Mouse (Mus musculus) urinary bladder, adult 2 months (tissue): ENCODE data around the gene Nek2. TPM values are rescaled to one million over a fixed set of nuclear protein-coding genes. Genes with fewer than 3 reads are reported as not detected.

Experiments
- DNase-seq: peaks from one replicate; pipeline ENCODE4 v3.0.0; 2022; ENCODE audit warnings: low spot score
- polyA plus RNA-seq: library from polyadenylated mRNA; depleted of rRNA; stranded (reverse); fragments of >200 nt; gene quantifications from 2 replicates; pipeline ENCODE4 v1.2.3, GENCODE M21; 2012; rRNA removed

The Nek2 gene
- polyA plus RNA-seq, result 0.81 and 1.1 TPM in 2 replicates

GRCm38 (mm10) chr1:191821326-191822091 is at the start of gene Nek2:
Gene Nek2 (plus strand): TSS chr1:191821444.
- peak; percentile 79 for DNase-seq

DNA sequence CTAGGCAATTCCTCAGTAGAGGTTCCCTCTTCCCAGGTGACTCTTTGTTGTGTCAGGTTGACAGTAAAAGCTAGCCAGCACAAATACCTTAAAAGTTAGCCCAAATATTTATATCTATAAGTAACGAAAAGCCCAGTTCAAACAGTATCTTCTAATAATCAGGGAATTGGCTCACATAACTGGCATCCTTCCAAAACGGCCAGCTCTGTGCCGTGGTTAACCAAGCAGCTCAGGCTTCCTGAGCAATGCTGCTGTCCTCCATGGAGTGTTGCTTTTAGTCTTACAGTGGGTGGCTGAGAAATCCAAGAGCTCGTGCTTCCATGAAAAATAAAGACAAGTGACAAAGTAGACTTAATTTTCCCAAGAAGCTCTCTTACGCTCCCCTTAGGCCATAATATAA is 47.1 kb upstream of the Nek2 start:
- no peak for DNase-seq

- no peak for DNase-seq
Observed at GRCm38 (mm10) chr1:191775116-191775515, 46.1 kb upstream of the Nek2 start.

DNA sequence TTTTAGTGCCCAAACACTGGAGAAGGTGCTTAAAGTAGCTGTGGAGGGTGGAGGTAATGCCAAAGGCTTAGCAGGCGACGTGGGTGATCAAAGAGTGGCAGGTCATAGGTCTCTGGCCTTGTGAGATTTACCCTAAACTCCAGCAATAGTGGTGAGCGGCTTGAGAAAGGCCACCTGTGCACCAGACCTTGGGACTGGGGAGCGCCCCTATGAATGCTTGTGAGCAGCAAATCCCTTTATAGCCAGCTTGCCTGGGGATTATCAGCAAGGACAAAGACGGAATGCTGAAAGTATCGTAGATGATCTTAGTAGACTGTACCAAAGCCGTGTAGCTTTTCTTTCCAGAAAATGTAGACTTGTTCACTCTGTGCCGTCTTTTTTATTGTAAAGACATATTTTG is 43.7 kb upstream of the Nek2 start:
- DNase-seq, result no peak

DNA sequence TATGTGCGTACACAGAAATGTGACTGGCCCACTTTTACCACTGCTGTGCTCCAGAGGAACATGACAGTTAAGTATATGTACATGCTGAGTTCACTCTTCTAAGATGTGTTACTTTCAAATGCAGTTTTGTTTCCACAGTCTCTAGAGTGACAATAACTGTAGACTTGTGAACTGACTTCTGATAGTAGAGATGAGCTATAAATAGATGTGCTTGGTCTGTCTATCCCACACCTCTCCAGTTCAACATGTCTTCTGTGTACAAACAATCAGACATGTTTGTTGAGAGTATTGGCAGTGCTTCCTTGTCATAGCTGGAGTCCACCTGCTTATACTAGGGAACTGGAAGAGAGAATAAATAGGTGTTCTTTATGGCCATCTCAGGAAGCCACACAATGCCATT is 40.8 kb upstream of the Nek2 start:
- no peak for DNase-seq

DNA sequence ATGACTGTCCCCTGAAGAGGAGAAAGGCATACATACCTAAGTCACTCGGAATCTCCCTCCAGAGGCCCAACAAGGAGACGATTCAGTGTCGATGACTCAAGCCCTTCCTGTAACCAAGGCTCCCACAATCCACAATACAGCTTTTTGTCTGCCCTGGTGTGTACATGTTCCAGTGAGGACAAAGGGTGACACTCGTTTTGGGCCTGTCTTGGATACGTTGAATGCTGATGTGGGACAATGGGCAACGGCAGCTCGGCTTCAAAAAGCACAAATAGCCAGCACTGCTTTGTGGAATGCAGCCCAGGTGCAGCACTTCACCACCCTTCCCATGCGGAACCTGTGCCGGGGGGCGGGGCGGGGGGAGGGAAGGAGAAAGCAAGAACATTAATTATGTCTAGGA is 36.1 kb upstream of the Nek2 start:
- no peak for DNase-seq

GRCm38 (mm10) chr1:191786255-191786654 is 35.0 kb upstream of the Nek2 start:
- no peak for DNase-seq

DNA sequence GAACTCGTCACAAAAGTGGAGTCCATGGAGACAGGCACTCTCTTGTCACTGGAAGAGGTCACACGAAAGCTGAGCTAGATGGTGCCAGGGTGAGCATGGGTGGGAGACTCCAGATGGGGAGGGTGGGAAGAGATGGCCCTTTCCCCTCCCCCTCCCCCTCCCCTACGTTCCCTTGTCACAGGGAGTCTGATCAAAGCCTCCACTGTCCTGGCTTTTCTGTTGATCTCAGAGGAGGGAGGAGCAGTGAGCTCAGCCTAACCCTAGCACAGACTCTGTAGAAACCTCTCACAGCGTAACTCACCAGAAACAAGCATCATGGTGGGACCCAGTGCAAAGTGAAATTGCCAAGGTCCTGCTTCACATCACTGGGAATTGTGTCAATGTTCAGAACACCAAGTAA is 33.9 kb upstream of the Nek2 start:
- DNase-seq, result no peak

DNA sequence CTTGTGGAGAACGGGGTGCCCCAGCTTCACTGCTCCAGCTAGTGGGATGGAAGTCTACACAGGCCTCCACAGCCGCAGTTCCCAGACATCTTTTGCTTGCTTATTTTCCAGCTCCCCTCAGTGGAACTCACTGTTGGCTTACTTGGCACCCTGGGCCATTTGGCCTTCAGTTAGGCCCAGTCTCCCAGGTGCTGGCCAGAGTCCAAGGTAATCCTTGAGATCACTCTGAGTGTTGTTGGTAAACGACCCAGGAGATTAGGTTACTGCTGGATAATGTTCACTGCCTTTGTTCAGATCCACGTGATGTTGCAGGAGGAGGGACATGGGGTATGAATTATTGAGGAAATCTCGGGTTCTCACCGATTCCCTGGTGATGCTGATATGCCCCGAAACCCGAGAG is 28.3 kb upstream of the Nek2 start:
- no peak for DNase-seq

DNA sequence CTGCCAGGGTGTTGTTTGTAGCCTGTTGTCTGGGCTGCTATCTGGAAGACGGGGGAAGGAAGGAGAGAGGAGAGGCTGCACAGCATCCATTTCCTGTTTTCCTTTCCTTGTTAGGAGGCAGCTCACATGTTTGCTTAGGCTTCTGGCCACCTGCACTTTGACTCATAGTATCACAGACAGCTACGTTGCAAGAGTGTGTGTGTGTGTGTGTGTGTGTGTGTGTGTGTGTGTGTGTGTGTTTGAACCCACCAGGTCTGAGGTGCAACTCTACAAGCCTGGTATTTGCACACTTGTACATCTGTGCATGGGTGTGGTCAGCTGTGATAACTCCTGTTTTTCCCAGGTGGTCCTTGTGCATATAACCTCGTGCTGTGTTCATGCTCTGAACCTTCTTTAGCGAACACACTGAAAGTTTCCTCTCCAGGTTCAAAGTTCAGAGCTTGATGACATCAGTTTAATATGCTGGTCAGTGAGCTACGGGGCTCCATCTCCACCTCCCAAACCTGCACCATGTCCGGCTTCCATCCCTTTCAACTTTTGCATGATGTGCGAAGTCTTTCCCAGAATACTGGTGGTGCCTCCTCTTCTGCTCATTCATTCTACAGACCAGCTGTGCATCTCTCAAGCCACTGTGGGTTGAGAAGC is 27.2 kb upstream of the Nek2 start:
- DNase-seq, result no peak

GRCm38 (mm10) chr1:191796238-191796896 is 24.9 kb upstream of the Nek2 start:
- DNase-seq, result no peak

DNA sequence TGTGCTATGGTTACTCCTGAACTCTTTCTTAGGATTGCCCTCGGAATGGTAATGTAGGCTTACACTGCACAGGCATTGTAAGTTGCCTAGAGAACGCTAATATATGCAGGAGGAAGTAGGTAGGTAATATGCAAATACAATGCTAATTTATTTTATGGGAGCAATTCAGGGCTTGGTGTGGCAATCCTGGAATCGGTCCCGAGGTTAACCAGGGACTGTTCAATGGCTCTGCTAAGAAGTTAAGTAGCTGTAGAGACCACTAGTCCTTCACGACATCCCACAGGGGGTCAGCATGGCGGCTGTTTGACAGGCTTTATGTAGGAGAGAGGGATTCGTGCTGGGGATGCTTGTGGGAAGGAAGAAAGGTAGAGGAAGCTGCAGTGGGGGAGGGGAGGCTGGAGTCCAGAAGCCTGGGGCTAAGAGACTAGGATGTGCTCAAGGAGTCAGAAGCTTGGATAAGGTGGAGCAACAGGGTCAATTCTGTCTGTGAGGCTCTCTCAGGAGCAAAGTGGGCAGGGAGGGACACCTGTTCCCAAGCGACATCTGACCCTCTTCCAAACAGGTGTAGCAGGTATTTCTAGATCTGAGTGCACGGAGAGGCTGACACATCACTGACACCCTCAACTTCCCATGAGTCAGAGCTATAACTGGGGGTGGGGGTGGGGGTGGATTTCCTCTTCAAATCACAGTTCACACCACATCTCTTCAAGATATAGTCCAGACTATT is 19.0 kb upstream of the Nek2 start:
- DNase-seq, result no peak

DNA sequence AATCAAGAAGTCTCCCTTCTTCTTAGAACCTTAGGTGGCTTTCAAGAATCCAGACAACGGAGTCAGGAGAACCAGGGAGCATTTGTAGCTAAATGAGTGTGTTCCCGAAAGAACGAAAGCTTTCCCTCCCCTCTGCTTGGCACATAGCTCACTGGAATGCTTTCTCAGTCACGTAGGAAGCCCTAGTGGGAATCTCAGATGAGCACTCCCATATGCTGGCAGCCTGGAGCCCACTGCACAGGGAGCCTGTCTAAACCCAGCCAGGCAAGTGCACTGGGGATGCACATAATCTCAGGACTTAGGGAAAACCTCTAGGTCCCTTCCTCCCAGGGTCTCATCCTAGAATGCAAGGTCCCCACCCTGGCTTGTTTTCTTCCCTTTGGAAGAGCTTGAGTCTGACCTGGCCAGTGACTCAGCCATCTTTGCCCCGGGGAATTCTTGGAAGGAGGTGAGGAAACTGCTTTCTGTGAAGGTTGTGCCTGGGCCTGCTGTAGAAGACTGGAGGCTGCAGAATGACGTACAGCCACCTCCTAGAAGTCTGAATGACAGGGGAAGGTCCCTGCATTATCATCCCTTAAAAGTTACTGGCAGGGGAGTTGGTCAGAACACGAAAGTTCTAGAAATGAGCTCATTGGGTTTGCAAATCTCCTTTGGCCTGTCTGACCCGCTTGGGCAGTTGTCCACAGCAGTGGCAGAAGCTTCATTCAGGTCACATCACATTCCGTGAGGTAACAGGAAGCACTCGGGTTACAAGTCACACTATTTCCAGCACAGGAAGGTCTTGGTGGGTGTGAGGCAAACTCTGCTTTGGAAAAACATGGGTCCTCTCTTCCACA is 18.2 kb upstream of the Nek2 start:
- DNase-seq, result no peak

DNA sequence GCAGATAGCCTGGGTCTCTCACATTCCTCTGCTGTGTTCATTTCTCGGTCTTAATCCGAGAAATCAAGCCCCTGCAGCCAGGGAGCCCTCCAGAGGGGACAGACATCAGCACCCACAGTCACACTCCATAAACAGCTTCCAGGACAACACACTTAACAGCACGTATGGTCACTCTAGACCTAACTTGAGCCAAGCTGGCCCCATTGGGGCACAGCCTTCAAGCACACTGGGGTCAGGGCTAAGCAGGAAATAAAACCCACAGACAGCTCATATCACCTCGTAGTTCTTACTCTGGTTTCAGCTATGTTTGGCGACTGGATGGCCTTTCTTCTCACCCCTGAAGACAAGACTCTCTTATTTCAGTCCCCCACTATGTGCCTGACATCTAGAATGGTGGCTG is 16.5 kb upstream of the Nek2 start:
- no peak for DNase-seq

GRCm38 (mm10) chr1:191805788-191806187 is 15.5 kb upstream of the Nek2 start:
- no peak for DNase-seq

DNA sequence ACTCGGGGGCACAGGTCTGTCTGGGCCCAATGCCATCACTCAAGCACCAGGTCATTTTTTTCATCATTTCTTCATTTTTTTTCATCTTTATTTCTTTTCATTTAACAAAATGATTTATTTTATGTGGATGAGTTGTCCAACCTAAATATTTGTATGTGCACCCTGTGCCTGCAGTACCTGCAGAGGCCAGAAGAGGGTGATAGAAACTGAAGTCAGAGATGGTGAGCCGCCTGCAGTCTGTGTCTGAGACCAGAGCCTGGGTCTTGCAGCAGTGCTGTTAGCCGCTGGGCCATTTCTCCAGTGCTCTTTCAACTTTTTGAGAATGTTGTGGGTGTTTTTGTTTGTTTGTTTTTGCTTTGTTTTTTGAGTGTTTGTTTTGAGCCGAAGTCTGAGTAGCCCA is 14.5 kb upstream of the Nek2 start:
- DNase-seq, result no peak

DNA sequence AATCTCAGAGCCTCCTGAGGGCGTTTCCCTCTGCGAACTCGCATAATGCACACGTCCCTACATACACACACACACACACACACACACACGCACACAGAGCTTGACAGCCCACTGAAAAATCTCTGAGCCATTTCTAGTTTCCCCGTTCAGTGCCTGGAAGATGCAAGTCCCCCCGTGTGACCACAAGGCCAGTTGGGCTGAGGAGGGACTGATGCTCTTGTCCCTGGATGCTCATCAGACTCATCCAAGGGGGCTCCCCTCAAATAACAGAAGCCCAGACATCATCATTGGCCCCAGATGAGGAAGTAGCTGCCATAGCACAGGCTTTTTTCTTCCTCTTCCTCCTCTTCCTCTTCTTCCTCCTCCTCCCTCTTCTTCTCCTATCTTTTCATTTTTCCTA is 13.3 kb upstream of the Nek2 start:
- DNase-seq, result no peak

DNA sequence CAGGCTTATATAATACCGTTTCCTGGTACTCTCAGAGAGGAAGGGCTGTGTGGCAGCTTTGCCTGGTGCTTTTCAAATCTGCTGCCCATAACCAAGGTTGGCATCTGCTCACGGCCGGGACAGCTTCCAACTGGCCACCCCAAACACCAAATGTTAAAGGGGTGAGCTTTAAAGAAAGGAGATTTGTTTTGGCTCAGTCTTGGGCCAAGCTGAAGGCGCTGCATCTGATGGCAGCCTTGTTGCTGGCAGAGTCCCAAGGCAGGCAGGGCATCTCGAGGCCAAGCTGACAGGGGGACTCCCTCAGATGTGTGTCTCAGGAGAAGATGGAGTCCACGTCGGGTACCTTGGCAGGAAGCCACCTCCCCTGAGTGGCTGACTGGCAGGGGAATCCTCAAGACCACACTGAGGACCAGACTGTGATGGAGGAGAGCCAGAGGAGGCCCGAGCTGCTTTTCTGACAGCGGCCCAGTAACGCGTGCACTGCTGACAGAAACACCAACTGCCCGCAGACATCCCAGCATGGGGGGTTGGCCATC is 12.5 kb upstream of the Nek2 start:
- no peak for DNase-seq

- no peak for DNase-seq
Observed at GRCm38 (mm10) chr1:191811774-191812173, 9.5 kb upstream of the Nek2 start.

DNA sequence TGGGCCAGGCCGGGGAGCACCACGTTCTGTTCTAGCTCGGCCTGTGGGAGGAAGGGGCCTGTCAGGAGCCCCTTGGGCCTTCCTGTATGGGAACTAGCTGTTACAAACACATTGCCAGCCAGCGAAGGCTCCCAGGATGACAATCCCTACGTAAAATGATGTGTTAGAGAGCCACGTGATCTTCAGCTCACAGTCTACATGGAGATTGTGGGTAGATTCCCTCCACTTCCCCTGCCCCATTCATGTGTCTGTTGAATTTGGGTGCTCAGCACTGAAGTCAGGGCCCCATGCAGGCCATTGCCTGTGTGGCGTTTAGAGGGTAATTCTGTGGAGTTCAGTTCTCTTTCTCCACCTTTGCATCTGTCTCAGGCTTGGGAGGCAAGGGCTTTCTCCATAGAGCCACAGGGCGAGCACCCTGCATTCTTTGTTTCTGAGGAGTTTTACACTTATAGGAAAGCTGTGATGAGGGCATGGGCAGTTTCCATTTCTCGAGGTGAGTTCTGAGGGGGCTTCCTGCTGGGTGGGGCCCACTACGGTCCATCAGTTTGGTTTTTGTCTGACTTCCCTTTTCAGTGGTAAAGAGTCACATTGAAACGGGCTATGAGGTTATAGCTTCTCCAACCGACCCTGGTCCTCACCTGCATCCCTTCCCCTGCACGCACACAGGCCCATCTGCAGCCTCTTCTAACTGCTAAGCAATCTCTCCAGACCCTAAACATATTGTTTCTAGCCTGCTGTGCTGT is 8.1 kb upstream of the Nek2 start:
- no peak for DNase-seq

DNA sequence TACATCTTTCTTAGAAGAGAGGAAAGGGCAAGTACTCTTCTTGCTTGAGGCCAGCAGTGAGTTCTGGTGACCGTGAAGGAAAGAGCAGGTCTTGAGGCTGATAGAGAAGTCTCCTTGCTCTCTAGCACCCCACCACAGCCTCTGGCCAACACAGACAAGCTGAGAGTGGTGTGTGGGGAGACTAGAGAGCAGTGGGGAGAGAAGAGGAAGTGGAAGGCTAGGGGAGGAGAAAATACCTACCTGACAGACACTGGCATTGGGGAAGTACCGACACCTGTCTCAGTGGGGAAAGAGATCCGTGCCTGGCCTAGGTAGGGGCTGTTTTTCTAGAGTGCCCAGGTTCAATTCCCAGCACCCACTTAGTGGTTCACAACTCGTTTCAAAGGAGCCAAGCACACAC is 7.0 kb upstream of the Nek2 start:
- no peak for DNase-seq
